Mouse (Mus musculus) frontal cortex, postnatal 36 days (tissue): ENCODE measurements around the gene Cntfr.

Source experiments
- DNase-seq, 2 experiments: peaks; one replicate each; pipeline ENCODE4 v3.0.0; 2022; ENCODE audit warnings: low spot score in 2 of 2

Gene Cntfr

GRCm38 (mm10) chr4:41679291-41679690, 17.6 kb downstream of the Cntfr start:
- no peak for DNase-seq

- no peak for DNase-seq
These were observed 18.0 kb downstream of the Cntfr start for GRCm38 (mm10) chr4:41678863-41679262.

- no peak for DNase-seq
These were observed 19.8 kb downstream of the Cntfr start for GRCm38 (mm10) chr4:41677006-41677629.

DNA sequence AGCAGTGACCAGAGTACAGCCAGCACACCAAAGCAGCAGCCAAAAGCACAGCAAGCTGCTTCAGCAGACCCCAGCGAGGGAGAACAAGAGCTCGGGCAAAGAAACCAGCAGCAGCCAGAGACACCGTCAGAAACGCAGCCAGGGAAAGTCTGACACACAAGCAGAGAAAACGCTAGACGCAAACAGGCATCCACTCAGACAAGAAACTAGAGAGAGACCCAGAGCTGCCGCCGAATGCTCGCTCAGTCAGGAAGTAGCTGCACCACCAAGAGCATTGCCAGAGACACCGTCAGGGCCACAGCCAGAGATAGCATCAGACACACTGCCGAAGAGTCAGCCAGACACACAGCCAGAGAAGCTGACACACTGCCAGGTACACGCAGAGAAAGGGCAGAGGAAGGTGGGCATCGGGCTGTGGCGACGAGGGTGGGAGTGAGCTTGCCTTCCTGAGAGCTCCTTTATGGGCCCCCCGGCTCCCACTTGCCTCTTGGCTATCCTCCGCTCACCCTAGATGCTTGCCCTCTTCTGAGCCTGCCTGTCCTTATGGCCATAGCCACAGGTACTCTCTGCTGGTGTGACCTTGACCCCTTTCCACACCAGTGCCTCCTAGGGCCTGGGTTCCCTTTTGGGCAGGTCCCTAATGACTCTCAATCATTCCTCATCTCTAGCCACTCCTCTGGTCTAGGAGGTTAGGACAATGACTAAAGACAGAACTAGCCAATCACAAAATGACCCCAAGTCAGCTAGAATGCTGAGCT, 20.5 kb downstream of the Cntfr start:
- DNase-seq = no peak

- DNase-seq = no peak
These were observed 23.7 kb downstream of the Cntfr start for GRCm38 (mm10) chr4:41673186-41673585.

- no peak for DNase-seq
These were observed 24.3 kb downstream of the Cntfr start for GRCm38 (mm10) chr4:41672522-41672963.

DNA sequence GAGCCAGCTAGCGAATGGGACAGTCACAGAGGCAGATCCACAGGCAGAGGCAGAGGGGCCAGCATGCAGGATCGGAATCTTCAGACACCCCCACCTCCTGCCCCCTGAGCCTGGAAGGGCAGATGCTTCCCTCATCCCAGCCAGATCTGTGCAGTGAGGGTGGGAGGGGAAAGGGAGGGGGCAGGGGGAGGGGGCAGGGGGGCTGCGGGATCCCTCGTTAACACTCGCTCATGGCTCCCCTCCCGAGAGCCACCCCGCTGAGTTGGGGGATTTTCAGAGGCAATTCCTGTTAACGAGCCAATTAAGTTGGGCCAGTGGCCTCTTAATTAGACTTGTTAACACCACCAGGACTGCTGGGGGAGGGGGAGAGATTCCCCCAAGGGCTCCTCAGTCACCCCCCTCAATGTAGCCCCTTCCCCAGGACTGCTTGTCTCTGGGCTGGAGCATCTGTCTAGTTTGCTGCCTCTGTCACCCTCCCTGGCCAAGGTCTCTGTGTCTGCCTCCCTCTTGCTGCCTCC, 24.9 kb downstream of the Cntfr start:
- no peak for DNase-seq

GRCm38 (mm10) chr4:41671500-41671899, 25.4 kb downstream of the Cntfr start:
- no peak for DNase-seq

DNA sequence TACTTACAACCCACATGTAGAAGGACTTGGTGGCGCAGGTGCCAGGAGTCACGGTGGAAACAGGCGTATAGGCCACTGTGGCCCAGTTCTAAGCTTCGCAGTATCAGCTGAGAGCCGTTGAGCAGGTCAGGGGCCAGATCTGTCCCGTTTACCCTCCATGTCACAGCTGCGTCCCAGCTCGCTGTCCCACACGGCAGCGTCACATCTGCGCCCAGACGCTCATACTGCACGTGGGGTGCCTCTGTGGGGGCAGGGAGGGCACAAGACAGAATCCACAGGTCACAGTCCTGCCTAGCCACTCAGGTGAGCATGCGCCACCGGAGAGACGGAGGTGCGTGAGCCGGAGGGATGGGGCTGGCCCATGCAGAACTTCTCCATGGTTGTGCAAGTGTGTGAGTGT, 26.1 kb downstream of the Cntfr start:
- DNase-seq = no peak

- DNase-seq = no peak
These were observed 30.2 kb downstream of the Cntfr start for GRCm38 (mm10) chr4:41666646-41667045.

DNA sequence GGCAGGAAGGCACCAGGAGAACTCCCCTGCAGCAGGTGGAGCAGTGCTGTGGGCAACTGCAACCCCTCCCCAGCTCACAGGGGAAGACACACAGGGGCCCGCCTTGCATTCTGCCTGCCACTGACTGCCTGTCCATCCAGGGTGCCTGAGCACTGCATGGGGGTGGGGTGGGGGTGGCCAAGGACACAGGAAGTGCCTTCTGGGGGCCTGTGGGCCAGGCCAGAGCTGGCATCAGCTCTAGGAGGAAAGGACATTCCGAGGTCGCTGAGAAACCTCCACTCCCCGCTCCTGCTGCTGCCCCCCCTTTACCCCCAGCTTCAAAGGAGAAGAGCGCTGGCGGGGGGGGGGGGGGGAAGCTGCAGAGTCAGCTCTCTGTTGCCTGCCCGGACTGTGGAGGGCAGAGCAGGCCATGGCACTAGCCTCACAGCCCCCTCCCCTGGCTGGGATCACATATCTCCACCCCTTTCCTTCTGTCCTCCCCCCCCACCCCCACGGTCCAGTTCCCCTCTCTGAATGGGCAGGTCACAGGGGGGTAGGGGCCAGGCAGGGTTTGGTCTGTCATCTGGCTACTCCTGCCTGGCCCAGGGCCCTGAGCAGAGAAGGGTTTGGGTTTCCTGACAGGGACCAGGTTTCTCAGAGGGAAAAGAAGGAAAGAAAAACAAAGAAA, 31.7 kb downstream of the Cntfr start:
- DNase-seq = no peak

- no peak for DNase-seq
These were observed 32.4 kb downstream of the Cntfr start for GRCm38 (mm10) chr4:41664533-41664932.

- no peak for DNase-seq
These were observed 33.3 kb downstream of the Cntfr start for GRCm38 (mm10) chr4:41663614-41664013.

DNA sequence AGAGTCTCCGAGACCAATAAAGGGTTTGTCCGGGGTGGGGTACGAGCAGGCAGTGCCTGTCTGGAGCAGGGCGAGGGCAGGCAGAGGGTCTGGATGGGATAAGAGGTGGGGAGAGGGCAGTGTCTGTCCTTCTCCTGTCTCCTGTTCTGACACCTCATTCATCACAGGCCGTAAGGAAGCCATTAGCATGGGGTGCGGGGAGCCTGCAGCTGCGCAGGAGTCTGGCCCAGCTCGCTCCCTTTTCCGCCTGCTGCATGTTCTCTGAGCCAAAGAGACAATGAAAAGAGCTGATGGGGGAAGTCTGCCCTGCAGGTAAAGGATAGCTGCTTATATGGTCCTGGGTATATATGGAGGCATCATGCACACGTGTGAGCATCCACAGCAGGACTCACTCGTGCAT, 34.2 kb downstream of the Cntfr start:
- DNase-seq = no peak

DNA sequence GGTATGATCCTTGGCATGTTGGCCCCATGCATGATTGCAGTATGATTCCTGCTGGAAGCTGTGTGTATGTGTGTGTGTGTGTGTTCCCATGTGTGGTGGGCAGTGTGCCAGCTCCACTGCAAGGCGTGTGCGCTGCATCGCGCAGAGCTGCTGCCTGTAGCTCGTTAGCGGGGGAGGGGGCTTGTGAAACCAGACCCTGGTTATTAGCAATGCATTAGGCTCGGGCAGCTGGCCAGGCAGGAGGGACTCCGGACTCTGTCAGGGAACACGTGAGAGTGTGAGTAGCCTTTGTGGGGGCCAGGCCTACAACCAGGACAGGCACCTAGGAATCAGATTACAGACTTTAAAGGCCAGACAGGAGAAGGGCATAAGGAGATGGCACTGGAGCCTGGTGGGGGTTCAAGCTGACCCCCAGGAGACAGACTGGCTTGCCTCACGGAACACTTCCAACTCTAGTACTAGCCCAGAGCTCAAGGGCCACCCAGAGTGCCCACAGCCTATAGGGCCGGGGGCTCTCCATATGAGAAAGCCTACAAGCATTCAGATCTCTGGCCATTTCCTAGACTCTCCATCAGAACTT, 35.9 kb downstream of the Cntfr start:
- no peak for DNase-seq

- DNase-seq = no peak
These were observed 37.3 kb downstream of the Cntfr start for GRCm38 (mm10) chr4:41659556-41659955.

DNA sequence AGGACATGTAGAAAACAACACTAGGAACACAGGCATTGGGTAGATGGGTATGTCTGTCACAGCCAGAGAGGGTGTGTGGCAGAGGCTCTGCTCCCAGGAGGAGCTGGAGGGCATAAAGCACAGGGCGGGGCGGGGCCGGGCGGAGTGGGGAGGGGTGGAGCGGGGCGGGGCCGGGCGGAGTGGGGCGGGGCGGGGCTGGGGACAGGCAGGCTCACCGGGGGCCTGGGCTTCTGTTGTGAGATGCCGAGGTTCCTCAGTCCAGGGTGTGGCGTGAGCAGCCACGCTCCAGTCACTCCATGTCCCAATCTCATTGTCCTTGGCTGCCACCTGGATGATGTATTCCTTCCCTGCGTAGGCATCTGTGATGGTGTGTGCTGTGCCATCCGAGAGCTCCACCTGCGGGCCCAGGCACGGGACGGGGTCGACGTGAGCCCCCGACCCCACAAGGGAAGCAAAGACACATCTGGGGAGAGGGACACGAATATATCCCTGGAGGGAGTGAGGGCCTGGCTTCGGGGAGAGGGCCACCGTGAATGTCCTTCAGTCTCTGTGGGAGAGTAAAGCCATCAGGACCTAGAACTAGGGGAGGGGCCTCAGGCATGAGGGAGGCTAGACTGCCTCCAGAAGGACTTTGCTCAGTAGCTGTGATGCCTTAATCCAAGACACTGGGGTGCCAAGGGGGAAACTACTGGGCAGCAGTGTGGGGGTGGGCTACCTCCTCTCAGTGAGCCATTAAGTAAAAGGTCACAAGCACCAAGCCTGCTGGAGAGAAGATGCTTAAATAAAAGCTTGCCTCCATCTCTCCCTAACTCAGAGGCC, 38.1 kb downstream of the Cntfr start:
- DNase-seq = no peak

- DNase-seq = no peak
These were observed 41.4 kb downstream of the Cntfr start for GRCm38 (mm10) chr4:41655525-41655924.

DNA sequence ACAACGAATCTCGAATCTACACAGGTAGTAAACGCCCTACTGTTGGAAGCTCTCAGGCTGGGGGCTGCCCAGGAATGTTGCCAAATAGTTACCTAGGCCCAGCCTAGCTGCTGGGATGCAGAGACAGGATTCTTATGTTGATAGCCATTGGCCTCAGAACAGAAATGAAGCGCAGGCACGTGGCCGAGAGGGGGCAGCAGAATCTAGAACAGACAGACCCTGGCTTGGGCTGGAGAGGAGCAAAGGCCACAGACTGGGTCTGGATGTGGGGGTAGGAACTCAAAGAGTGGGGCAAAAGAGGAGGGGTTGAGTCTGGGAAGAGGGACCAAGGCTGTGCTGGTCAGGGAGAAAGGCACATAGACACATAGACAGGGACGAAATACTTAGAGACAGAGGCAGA, 42.7 kb downstream of the Cntfr start:
- peak in 1 of 2 experiments; percentile 27 for DNase-seq

DNA sequence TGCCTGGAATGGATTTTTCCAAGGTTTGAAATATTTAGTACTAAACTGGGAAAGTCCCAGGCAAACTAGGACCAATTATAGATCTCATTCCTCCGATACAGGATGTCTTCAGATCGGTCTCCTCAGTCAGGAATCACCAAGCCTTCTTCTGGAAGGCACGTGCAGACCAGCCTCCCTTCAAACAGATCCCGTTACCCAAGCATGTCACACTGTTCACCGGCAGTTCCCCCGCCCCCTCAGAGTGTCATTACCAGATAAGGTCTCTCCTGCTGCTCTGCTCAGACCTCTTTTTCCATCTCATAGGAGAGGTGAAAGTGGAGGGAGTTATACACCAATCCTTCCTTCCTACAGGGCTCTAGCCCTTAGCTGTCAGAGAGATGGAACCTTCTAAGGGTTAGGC, 43.2 kb downstream of the Cntfr start:
- no peak for DNase-seq

DNA sequence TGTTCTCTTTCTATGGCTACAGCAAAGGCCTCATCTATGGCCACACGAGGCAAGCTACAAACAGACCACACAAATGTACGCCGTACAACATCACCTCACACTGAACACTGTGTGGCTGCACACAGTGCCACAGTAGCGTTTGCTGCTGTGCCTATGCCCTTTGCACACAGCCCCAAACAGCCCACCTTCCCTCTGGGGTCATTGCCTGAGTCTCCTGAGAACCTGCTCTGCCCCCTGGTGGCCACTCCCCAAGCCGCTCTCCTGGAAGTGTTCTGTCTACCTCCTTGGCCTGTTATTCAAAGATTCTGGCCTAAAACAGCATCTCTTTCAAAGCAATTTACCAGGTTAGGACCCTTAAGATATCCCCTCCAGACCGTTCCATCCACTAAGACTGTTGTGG, 43.6 kb downstream of the Cntfr start:
- peak; percentile 70 to 72 for DNase-seq
